18 mouse cellular contexts compared by ENCODE assay signal in genomic region chr6:146486073-146486472, GRCm38 (mm10). TPM values are rescaled to one million over a fixed set of nuclear protein-coding genes. Genes with fewer than 3 reads are reported as not detected.
A peak's percentile ranks its signal among the peaks of the same experiment; 100 is the strongest.
DNase-seq lines count a peak whose midpoint lies in the region; ATAC-seq and TF ChIP-seq lines count a peak whose summit lies in the region.
"Had no signal": no experiment of that assay in that cellular context is flagged by ENCODE, and none has a peak within 500 bp of the region (broad histone marks: within the 10 kb centered on the region; RNA-seq: fewer than 3 reads in every experiment).

No protein-coding gene starts in this region.

- no peak for ATAC-seq in heart, postnatal 0 days (ENCODE audit: insufficient read depth, low read depth)
- ATAC-seq: forebrain, embryonic 15.5 days; hindbrain, postnatal 0 days had no signal

- 47% methylated on average over 4 of the region's 4 CpGs for WGBS in heart, postnatal 0 days
- 42% methylated on average over 4 of the region's 4 CpGs for WGBS in heart, embryonic 10.5 days
- 5% methylated on average over 4 of the region's 4 CpGs for WGBS in thymus, adult 2 months

- DNase-seq in heart, postnatal 0 days (ENCODE audit: low spot score), result no peak
- no peak for DNase-seq in heart, embryonic 10.5 days (ENCODE audit: low spot score)
- no peak for DNase-seq in thymus, adult 2 months
- no peak for DNase-seq in thymus, postnatal 10 days (ENCODE audit: low spot score in 2 of 2)
- peak; percentile 21 for DNase-seq in T-cell, adult 2 months (ENCODE audit: low spot score)
- no peak for DNase-seq in cerebellum, postnatal 14 days
- DNase-seq in adrenal gland, adult 2 months, result no peak
- DNase-seq: cerebellum, adult 9-10 months; kidney, adult 18-20 months; kidney, postnatal 10 days; lung, adult 2 months had no signal

- no peak overlapping the region for H3K4me2 ChIP-seq in heart, postnatal 0 days (ENCODE audit: low read depth, low read length)
- H3K4me2 ChIP-seq: forebrain, embryonic 15.5 days; heart, embryonic 13.5 days; midbrain, embryonic 12.5 days; neural tube, embryonic 13.5 days had no signal

- H3K4me1 ChIP-seq in heart, postnatal 0 days (ENCODE audit: control insufficient read depth, insufficient read depth), result peaks cover 30% of the 10 kb centered on the region
- peaks cover 31% of the 10 kb centered on the region for H3K4me1 ChIP-seq in heart, embryonic 10.5 days
- H3K4me1 ChIP-seq in thymus, adult 2 months (replicated peaks; ENCODE audit: control insufficient read depth, insufficient read depth, low read length), result peaks cover 50% of the 10 kb centered on the region
- H3K4me1 ChIP-seq: forebrain, embryonic 15.5 days; limb, embryonic 10.5 days; midbrain, embryonic 12.5 days; neural tube, embryonic 13.5 days had no signal

- H3K9ac ChIP-seq in heart, postnatal 0 days (replicated peaks; ENCODE audit: low read depth, low read length), result no peak overlapping the region
- H3K9ac ChIP-seq: forebrain, embryonic 15.5 days; heart, embryonic 13.5 days; midbrain, embryonic 12.5 days; neural tube, embryonic 13.5 days had no signal

- TF ChIP-seq EP300 in heart, postnatal 0 days (IDR thresholded peaks at IDR 0.05; ENCODE audit: low read depth), result no peak

- TF ChIP-seq POLR2A in thymus, adult 2 months (IDR thresholded peaks at IDR 0.05; ENCODE audit: control insufficient read depth, extremely low read depth, insufficient read depth, low read length, poor library complexity), result no peak

- TF ChIP-seq CTCF in heart, postnatal 0 days (IDR thresholded peaks at IDR 0.05; ENCODE audit: low read depth), result no peak
- TF ChIP-seq CTCF in thymus, adult 2 months (IDR thresholded peaks at IDR 0.05; ENCODE audit: borderline replicate concordance, control insufficient read depth, extremely low read depth, insufficient read depth, low read length, poor library complexity), result no peak

- H3K4me3 ChIP-seq in heart, postnatal 0 days (ENCODE audit: low read depth, low read length), result no peak overlapping the region
- H3K4me3 ChIP-seq in heart, embryonic 10.5 days, result no peak overlapping the region
- no peak overlapping the region for H3K4me3 ChIP-seq in thymus, adult 2 months (ENCODE audit: control insufficient read depth, insufficient read depth, low read length)
- H3K4me3 ChIP-seq: forebrain, embryonic 15.5 days; heart, embryonic 13.5 days; hindbrain, embryonic 10.5 days; limb, embryonic 10.5 days; midbrain, embryonic 12.5 days; neural tube, embryonic 13.5 days had no signal

- H3K36me3 ChIP-seq in heart, postnatal 0 days (replicated peaks; ENCODE audit: control insufficient read depth, insufficient read depth, low read length), result no peaks in the 10 kb centered on the region; the same call in 1 of the 2 replicates
- H3K36me3 ChIP-seq in heart, embryonic 10.5 days, result no peaks in the 10 kb centered on the region
- H3K36me3 ChIP-seq in thymus, adult 2 months (ENCODE audit: control insufficient read depth, insufficient read depth, low read length), result no peaks in the 10 kb centered on the region
- H3K36me3 ChIP-seq: forebrain, embryonic 15.5 days; hindbrain, embryonic 10.5 days; limb, embryonic 10.5 days; midbrain, embryonic 12.5 days; neural tube, embryonic 13.5 days had no signal

- no peaks in the 10 kb centered on the region for H3K9me3 ChIP-seq in heart, postnatal 0 days (replicated peaks; ENCODE audit: control insufficient read depth, low read length)
- H3K9me3 ChIP-seq in heart, embryonic 10.5 days, result no peaks in the 10 kb centered on the region
- H3K9me3 ChIP-seq: forebrain, embryonic 15.5 days; heart, embryonic 13.5 days; hindbrain, embryonic 10.5 days; limb, embryonic 10.5 days; midbrain, embryonic 12.5 days; neural tube, embryonic 13.5 days had no signal

- H3K27me3 ChIP-seq in heart, postnatal 0 days (ENCODE audit: control insufficient read depth, insufficient read depth, low read length), result no peaks in the 10 kb centered on the region
- no peaks in the 10 kb centered on the region for H3K27me3 ChIP-seq in heart, embryonic 10.5 days (ENCODE audit: insufficient read depth, poor library complexity, severe bottlenecking)
- no peaks in the 10 kb centered on the region for H3K27me3 ChIP-seq in thymus, adult 2 months (ENCODE audit: control insufficient read depth, insufficient read depth, low read length)
- H3K27me3 ChIP-seq: forebrain, embryonic 15.5 days; heart, embryonic 13.5 days; midbrain, embryonic 12.5 days; neural tube, embryonic 13.5 days had no signal

- H3K27ac ChIP-seq in heart, postnatal 0 days (ENCODE audit: low read depth), result 0 out of 2 replicates have a peak overlapping the region, but pooled peaks have one; percentile 2
- no peak overlapping the region for H3K27ac ChIP-seq in heart, embryonic 10.5 days
- peak overlapping the region; percentile 81 for H3K27ac ChIP-seq in thymus, adult 2 months (ENCODE audit: control insufficient read depth, insufficient read depth, low read length)
- H3K27ac ChIP-seq: forebrain, embryonic 15.5 days; hindbrain, embryonic 10.5 days; hindbrain, postnatal 0 days; limb, embryonic 10.5 days; midbrain, embryonic 12.5 days had no signal

RNA-seq across cellular contexts. Expression of gene Itpr2, which starts 15.9 kb away (rescaled TPM):
- total RNA-seq in heart, postnatal 0 days (2014; rRNA removed; ENCODE audit: low replicate concordance), result 51.4 and 59.5 TPM in 2 replicates
- 24.2 and 26.5 TPM in 2 replicates for polyA plus RNA-seq in heart, postnatal 0 days (2015; fragmentation: Nextera tagmentation; extraction: Ambion mirVana)
- polyA plus RNA-seq in heart, embryonic 10.5 days (2016; fragmentation: Nextera tagmentation; extraction: Ambion mirVana), result 19.4 and 22.1 TPM in 2 replicates
- polyA plus RNA-seq in thymus, adult 2 months (2012; rRNA removed), result 60.3 and 61.8 TPM in 2 replicates
- 10 to 100 TPM; 32.2 to 36.1 TPM for total RNA-seq in adrenal gland, adult 2 months (2021)
- polyA plus RNA-seq in adrenal gland, adult 2 months (2012; rRNA removed), result 9.4 and 17.3 TPM in 2 replicates
